Mouse (Mus musculus): ENCODE results near the gene Myo3b.

DNA sequence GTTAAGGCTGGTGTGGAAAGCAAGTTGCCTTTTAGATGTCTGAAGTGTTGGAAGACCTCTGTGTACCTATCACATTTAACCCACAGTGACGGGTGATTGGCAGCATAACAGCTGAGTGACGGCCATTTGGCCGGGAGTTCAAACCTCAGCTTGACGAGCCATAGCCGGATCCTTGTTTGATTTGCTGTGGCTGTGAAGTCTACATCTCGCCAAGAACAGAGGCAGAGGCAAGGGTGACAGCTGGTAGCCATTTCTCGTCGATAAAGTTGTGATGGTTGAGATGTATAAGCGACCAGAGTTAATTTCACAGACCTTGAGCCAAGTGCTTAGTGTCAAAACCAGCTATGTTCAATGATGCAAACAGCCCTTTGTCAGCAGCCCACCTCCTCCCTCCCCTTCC lies 283.8 kb downstream of the Myo3b start:
- TF ChIP-seq TCF12 (IDR thresholded peaks at IDR 0.05; ENCODE audit: insufficient read depth, poor library complexity, severe bottlenecking) (no peak), POLR2A (IDR thresholded peaks at IDR 0.05; ENCODE audit: insufficient read length, low read depth) (no peak), CEBPB (IDR thresholded peaks at IDR 0.05; ENCODE audit: insufficient read depth, poor library complexity, severe bottlenecking) (no peak)

Measured in myocyte (in vitro differentiated cells).